Mouse (Mus musculus) G1E-ER4 (cell line): ENCODE measurements around the gene Tet1. TPM values are rescaled to one million over a fixed set of nuclear protein-coding genes. Genes with fewer than 3 reads are reported as not detected.

ENCODE experiments used
- GATA1 ChIP-seq: IDR thresholded peaks from one replicate; pipeline ENCODE4 v1.8.0; 2012; ENCODE audit warnings: low read length, inconsistent platforms
- polyA plus RNA-seq: library from polyadenylated mRNA; stranded (reverse); fragments of >175 nt; gene quantifications from 2 replicates; pipeline ENCODE4 v1.2.3, GENCODE M21; 2012

Gene Tet1
- polyA plus RNA-seq, 1 experiment = not detected

GRCm38 (mm10) chr10:62866035-62866791 lies 42.6 kb downstream of the Tet1 start:
- no peak for TF ChIP-seq GATA1

- no peak for TF ChIP-seq GATA1
Measured at GRCm38 (mm10) chr10:62865167-62866034, 43.4 kb downstream of the Tet1 start.

GRCm38 (mm10) chr10:62863563-62863962 lies 45.2 kb downstream of the Tet1 start:
- TF ChIP-seq GATA1 = no peak

- TF ChIP-seq GATA1 = no peak
Measured at GRCm38 (mm10) chr10:62862435-62862834, 46.4 kb downstream of the Tet1 start.

- no peak for TF ChIP-seq GATA1
Measured at GRCm38 (mm10) chr10:62858967-62859366, 49.8 kb downstream of the Tet1 start.

GRCm38 (mm10) chr10:62856690-62857290 lies 52.0 kb downstream of the Tet1 start:
- no peak for TF ChIP-seq GATA1

- TF ChIP-seq GATA1 = no peak
Measured at GRCm38 (mm10) chr10:62854992-62855391, 53.8 kb downstream of the Tet1 start.

- no peak for TF ChIP-seq GATA1
Measured at GRCm38 (mm10) chr10:62854581-62854980, 54.2 kb downstream of the Tet1 start.

GRCm38 (mm10) chr10:62851578-62851977 lies 57.2 kb downstream of the Tet1 start:
- no peak for TF ChIP-seq GATA1

GRCm38 (mm10) chr10:62851025-62851424 lies 57.8 kb downstream of the Tet1 start:
- no peak for TF ChIP-seq GATA1

- no peak for TF ChIP-seq GATA1
Measured at GRCm38 (mm10) chr10:62848783-62849182, 60.0 kb downstream of the Tet1 start.

GRCm38 (mm10) chr10:62847069-62847626 lies 61.6 kb downstream of the Tet1 start:
- no peak for TF ChIP-seq GATA1

GRCm38 (mm10) chr10:62843787-62844491 lies 64.9 kb downstream of the Tet1 start:
- TF ChIP-seq GATA1 = no peak

- no peak for TF ChIP-seq GATA1
Measured at GRCm38 (mm10) chr10:62841901-62842447, 66.8 kb downstream of the Tet1 start.

- no peak for TF ChIP-seq GATA1
Measured at GRCm38 (mm10) chr10:62840687-62841086, 68.1 kb downstream of the Tet1 start.
